Mouse (Mus musculus) 3T3-L1 (cell line): ENCODE data around the gene Cfap100.

Experiments
- DNase-seq: peaks from one replicate; pipeline ENCODE4 v3.0.0-alpha.2; 2015; ENCODE audit warnings: low read depth, low spot score

Cfap100 gene

DNA sequence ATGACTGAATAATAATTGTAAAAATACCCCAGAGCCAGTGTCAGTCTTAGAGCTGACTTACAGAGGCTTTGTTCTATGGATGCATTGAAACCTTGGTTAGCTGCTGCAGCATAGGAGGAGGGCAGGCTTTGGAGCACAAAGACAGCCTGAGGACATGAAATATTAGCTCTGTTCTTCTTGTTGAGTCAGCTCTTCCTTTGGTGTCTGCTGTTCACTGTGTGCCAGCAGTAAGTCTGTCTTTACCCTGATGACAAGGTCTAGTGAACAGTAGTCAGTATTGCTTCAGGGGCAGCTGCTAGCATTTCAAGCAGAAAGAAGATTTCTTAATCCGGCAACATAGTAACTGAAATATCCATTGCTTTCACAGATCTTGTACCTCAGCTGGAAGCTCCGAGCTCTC, 47.1 kb downstream of the Cfap100 start:
- peak; percentile 65 for DNase-seq

DNA sequence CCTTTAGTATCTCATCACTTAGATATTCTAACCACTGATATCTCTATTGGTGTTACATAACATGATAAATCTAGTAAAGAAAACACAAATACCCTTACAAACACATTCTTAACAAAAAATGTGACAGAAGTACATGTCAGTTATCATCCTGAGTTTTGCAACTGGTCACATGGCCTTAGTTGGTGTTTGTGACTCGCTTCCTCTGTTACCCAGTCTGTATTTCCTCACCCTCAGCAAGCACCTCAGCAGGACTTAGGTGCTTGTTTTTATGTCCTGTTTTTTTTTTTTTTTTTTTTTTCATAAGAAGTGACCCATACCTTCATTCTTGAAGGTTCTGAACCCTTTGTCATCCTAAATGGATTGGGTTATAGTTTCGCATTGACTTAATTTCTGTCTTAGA, 50.9 kb downstream of the Cfap100 start:
- no peak for DNase-seq

DNA sequence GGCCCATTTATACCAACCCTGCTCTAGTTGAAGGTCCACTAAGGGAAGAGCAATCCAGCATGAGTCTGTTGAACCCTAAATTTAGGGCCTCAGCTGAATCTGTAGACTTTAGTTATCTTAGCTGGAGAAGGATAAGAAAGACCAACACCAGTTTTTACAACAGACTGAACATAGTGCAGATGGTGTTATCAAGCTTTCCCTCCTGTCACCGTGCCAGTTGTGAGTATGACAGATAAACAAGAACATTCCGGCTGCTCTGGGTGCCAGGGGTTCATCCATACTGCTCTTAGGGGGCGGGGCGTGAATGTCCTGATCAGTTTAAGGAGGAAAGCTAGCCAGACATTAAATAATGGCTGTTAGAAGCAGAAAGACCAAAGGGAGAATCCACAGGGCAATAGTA, 54.0 kb downstream of the Cfap100 start:
- DNase-seq: no peak

DNA sequence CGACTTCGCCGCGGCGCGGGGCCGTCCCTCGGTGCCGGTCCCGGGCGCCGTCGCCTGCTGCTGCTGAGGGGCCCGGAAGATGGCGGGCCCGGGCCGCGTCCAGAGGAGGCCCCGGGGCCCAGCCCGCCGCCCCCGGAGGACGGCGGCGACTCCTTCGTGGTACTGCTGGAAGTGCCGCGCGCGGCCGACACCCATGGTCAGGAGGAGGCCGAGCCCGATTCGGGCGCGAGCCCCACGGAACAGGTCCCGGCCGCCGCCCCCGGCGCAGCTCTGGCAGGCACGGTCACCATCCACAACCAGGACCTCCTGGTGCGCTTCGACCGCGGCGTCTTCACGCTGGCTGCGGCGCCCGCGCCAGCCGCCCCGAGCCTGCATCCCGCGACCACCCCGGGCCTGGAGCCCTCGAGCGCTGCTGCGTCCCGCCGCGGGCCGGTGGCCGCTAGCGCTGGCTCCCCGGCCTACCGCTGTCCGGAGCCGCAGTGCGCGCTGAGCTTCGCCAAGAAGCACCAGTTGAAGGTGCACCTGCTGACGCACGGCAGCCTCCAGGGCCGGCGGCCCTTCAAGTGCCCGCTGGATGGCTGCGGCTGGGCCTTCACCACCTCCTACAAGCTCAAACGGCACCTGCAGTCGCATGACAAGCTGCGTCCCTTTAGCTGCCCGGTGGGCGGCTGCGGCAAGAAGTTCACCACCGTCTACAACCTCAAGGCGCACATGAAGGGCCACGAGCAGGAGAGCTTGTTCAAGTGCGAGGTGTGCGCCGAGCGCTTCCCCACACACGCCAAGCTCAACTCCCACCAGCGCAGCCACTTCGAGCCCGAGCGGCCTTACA, 58.7 kb downstream of the Cfap100 start:
- peak; percentile 45 for DNase-seq

DNA sequence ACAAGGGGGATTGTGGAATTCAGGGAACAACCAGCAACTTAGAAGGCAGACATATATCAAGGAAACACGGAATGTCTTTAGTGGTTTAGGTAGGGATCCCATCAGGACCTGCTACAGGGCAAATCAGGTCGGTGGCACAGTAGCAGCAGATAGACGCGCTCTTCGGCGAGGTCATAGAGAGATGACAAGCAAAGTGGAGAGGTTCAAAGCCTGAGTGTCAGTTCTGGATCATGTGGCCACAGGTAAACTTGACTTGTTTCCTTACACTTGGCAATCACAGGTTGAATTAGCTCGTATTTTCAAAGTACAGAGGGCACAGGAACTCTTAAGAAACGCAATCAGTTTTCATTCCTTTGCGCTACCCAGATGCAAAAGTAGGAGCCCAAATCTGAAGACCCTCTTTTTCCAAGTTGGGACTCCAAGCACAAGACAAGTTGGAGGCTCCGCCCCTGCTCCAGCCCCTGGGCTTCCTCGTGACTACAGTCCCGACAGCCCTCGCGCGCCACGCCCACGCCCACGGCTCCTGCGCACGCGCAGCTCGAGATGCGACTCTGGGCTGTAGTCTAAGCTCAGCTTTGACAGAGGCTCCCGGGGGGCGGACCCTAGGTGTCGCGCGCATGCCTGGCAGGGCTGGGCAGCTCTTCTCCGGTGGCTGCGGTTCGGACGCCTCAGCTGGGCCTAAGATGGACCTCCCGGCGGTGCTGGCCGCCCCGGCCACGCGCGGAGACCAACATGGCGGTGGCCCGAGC, 59.4 kb downstream of the Cfap100 start, which contains the start of gene Zxdc:
TSS of gene Zxdc (plus strand) at position 517 of the 749 bp plus-strand sequence.
- DNase-seq: peak; percentile 98

DNA sequence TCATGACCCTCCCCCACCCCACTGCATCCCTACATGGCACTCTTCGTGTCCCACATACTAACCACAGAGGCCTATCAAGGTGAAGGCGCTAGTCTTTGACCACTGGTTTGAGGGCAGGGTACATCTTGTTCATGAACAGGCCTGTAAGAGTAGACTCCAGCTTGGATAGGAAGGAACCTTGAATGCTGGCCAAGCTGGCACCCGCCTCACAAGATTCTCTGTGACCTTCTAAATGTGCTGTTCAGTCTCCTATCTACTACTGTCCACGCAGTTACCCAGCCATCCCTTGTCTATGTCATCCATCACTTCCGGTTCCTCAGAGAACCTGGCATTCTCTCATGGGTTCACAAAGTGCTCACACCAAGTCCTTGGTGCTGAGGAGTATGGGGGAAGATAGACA, 65.3 kb downstream of the Cfap100 start:
- DNase-seq: no peak

DNA sequence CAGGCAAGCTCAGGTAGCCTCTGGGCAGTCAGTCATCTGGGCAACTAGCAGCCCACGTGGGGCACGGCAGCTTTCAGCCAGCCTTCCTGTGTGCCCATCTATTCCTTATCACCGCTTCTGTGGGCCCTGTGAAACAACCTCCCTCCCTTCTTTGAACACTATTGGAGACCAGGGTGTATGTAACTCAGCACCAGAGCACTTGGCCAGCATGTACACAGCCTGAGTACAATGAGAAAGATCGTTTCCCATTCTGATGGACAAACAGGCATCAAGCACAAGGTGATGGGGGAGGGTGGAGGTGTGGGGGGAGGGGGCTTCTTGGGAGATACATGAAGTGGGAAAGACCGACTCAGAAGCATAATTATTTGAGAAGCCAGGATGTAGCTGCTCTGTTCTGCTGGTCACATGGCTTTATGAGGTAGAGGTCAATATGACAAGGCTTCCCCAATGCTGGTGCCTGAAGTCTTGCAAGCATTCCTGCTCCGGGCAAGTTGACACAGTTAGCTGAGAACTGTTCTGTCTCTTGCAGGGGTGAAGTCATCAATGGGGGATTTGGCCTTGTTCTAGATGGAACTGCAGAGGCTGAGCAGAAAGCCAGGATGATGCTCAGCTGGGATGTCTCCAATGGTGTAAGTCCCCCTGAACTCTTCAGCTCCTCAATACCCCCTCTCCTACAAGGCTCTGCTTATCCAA, 67.5 kb downstream of the Cfap100 start:
- DNase-seq: peak; percentile 52

DNA sequence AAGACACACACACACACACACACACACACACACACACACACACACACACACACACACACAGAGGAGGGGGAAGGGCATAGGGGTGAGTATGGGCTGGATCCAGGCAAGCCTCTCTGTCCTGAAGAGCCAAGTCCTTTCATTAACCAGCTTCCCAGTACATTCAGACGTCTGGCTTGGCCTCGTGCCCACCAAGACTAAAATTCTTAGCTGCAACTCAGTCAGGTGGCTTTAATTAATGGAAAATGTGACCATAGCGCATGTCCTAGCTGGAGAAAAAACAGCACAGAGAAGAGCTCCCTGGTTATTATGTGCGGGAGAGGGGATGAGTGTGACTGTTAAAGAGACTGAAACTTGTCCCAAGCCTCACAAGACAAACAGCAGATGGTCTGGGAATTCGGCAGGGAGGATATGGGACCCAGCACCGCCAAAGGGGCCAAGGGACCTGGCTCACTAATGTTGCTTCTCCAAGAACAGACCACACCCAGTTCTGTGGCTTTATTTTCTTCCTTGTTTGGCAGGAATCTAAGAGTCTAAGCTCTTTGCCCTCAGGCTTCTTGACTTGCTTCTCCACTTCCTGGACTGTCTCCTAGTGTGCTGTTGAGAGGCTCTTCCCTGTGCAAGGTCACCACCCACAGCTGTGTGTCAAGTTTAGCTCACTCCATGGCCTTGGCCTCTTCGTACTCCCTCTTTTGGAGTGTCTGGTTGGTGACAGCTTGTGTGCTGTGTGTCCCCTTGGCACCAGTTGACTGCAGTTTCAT, 68.4 kb downstream of the Cfap100 start:
- DNase-seq: peak; percentile 100

DNA sequence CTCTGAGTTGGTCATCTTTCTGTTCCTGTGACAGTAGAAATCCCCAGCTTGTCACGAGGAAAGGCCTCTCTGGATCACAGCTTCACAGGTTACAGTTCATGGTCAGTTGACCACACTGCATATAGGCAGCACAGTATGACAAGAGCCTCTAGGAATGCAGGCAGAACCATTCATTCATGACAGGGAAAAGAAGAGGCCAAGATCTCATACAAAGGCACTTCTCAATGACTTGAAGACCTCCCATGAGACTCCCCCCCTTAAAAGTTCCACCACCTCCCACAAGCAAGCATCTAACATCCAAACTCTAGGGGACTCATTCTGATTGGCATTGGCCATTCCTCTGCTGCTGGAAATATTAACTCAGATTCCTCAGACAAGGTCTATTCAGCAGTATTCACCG, 69.2 kb downstream of the Cfap100 start:
- peak; percentile 96 for DNase-seq

DNA sequence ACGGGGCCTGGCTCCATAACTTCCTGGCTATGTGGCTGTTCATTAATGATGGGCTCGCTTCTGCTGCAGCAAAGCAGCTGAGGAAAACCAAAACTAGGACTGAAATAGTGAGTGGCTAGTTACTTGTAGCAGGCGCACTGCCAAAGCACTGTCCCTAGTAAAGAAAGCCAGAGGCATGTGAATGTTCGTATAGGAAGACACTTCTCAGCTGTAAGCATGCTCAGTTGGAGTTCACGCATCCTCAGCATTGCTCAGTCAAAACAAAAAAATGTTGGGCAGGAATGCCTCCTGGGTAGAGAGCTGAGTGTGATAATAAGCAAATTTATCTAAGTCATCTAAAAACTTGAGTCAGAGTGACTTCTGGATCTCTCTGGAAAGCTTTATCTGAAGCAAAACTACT, 70.5 kb downstream of the Cfap100 start:
- peak; percentile 82 for DNase-seq
